Mouse (Mus musculus) testis, adult 2 months (tissue): ENCODE data around the gene Pnisr. TPM values are rescaled to one million over a fixed set of nuclear protein-coding genes. Genes with fewer than 3 reads are reported as not detected.

Experiments used
- H3K27ac ChIP-seq: fragments of 200-500 bp; 2 replicates; pipeline ENCODE4 v1.5.1; 2012; ENCODE audit warnings: low read depth, low read length; ENCODE audit not compliant: control insufficient read depth, insufficient read depth
- H3K27me3 ChIP-seq: fragments of 200-500 bp; 2 replicates; pipeline ENCODE4 v1.6.1; 2012; ENCODE audit warnings: mild to moderate bottlenecking, low read length, moderate library complexity; ENCODE audit not compliant: control insufficient read depth, insufficient read depth
- H3K36me3 ChIP-seq: fragments of 200-500 bp; 2 replicates; pipeline ENCODE4 v1.6.1; 2012; ENCODE audit warnings: mild to moderate bottlenecking, low read length; ENCODE audit not compliant: control insufficient read depth, insufficient read depth
- H3K4me1 ChIP-seq: fragments of 200-500 bp; 2 replicates; pipeline ENCODE4 v1.6.1; 2012; ENCODE audit warnings: low read length; ENCODE audit not compliant: control insufficient read depth, insufficient read depth
- H3K4me3 ChIP-seq: fragments of 200-500 bp; 2 replicates; pipeline ENCODE4 v1.5.1; 2012; ENCODE audit warnings: low read depth, mild to moderate bottlenecking, low read length, moderate library complexity, mixed read lengths; ENCODE audit not compliant: control insufficient read depth
- CTCF ChIP-seq: fragments of 200-500 bp; IDR thresholded peaks from 2 replicates; pipeline ENCODE4 v1.5.1; 2012; ENCODE audit warnings: low read depth, mild to moderate bottlenecking, inconsistent platforms, low read length, moderate library complexity; ENCODE audit not compliant: control insufficient read depth, insufficient read depth, insufficient replicate concordance
- POLR2A ChIP-seq: fragments of 200-500 bp; IDR thresholded peaks from 2 replicates; pipeline ENCODE4 v1.6.1; 2012; ENCODE audit warnings: low read depth, mild to moderate bottlenecking, inconsistent platforms, low read length, moderate library complexity; ENCODE audit not compliant: control insufficient read depth
- polyA plus RNA-seq: library from polyadenylated mRNA; depleted of rRNA; stranded (reverse); fragments of >200 nt; gene quantifications from 2 replicates; pipeline ENCODE4 v1.2.3, GENCODE M21; 2012

Pnisr gene
- polyA plus RNA-seq, 1 experiment: 40.6 TPM

DNA sequence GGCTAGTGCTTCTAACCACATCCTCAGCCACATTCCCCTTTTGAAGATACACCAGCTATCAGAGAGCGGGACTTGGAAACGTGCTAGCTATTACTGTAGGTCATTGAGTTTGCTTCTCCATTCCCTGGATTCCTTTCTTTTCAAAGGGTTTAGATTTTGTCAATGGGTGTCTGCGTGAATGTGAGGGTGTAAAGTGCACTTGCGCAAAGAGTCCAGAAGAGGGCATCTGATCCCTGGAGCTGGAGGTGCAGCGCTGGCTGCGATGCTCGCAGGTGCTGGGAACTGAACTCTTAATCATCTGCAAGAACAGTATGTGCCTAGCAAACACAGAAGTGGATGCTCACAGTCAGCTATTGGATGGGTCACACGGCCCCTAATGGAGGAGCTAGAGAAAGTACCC lies 14.5 kb upstream of the Pnisr start:
- Histone ChIP-seq H3K36me3 (no peaks in the 10 kb centered on the region; the same call in 1 of the 2 replicates), H3K4me1 (no peaks in the 10 kb centered on the region), H3K4me3 (no peak overlapping the region), H3K27ac (no peak overlapping the region), H3K27me3 (no peaks in the 10 kb centered on the region)
- TF ChIP-seq CTCF (peak; percentile 10; the same call in 1 of the 2 replicates), POLR2A (no peak)

DNA sequence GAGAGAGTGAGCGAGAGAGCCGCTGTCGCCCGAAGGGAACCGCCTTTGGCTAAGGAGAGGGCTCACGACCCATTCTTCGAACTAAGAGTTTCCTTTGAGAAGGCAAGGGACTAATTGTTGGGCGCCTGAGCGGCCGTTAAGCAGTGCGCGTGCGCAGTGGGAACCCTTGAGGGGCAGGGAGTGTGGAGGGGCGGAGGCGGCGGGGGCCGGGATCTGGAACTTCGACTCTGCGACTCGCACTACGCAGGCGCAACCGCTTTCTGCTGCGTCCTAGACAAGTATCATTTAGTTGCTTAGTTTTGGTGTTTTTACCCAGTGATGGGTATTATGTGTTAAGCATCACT lies 876 bp downstream of the Pnisr start:
- Histone ChIP-seq H3K27me3 (no peaks in the 10 kb centered on the region), H3K4me1 (peaks cover 3% of the 10 kb centered on the region; the same call in 1 of the 2 replicates), H3K4me3 (peak overlapping the region; percentile 97), H3K36me3 (peaks cover 2% of the 10 kb centered on the region; the same call in 1 of the 2 replicates), H3K27ac (peak overlapping the region; percentile 100)
- TF ChIP-seq POLR2A (peak; percentile 72; the same call in 1 of the 2 replicates), CTCF (no peak)

DNA sequence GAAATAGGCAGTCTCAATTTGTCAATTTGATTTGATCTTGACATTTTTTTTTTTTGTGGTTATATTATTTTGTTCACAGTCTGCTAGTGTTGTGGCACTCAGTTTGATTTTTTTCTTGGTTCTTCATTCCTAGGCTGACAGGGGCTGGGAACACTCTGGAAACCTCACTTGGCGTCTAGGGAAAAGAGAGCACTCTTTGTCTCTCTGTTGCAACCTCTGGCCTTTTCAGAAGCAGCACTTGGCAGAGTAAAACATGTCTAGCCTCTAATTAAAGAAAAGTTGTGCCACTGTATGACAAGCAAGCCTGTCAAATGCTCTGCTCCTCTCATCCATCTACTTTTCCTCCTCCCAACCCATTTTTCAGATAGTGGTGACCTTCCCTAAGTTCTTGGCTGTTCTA lies 10.1 kb downstream of the Pnisr start:
- peaks cover 5% of the 10 kb centered on the region for H3K36me3 ChIP-seq
- 0 out of 2 replicates have a peak, but pooled peaks cover 3% of the 10 kb centered on the region for H3K4me1 ChIP-seq
- H3K4me3 ChIP-seq: no peak overlapping the region
- no peaks in the 10 kb centered on the region for H3K27me3 ChIP-seq
- no peak overlapping the region for H3K27ac ChIP-seq
- no peak for TF ChIP-seq CTCF
- no peak for TF ChIP-seq POLR2A

DNA sequence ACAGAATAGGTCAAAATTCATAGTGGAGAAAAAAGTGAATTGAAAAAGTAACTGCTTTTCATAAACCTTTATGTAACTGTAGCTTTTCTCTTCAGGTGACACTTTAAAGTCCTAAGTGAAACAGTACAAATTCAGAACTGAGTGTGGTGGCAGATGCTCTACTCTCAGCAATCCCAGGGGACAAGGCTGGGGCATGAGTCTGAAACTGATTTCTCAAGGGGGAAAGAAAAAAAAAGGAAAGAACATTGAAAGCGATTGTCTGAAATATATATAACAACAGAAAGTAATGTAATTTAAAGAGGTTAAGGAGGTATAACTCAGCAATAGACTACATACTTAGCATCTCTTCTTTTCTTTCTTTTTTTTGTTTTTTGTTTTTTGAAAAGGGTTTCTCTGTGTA lies 17.8 kb downstream of the Pnisr start:
- no peak for TF ChIP-seq CTCF
- no peaks in the 10 kb centered on the region for H3K27me3 ChIP-seq
- no peak overlapping the region for H3K27ac ChIP-seq
- H3K4me3 ChIP-seq: no peak overlapping the region
- no peaks in the 10 kb centered on the region for H3K4me1 ChIP-seq
- peaks cover 3% of the 10 kb centered on the region for H3K36me3 ChIP-seq

DNA sequence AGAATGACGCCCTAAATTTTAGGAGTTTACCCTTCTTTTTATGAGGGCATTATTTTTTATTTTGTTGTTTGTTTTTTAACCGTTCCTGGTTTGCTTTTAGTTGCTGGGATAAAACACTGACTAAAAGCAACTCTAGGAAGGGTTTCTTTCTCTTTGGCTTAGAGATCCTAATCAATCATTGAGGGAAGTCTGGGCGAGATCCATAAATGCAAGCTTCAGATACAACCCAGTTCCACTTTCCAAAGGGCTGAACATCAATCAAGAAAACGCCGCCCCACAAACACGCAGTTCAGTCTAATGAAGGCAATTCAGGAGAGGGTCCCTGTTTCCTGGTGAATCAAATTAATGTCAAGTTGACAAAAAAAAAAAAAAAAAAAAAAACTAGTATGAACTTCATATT lies 31.4 kb downstream of the Pnisr start:
- Histone ChIP-seq H3K4me3 (no peak overlapping the region), H3K27ac (no peak overlapping the region), H3K36me3 (no peaks in the 10 kb centered on the region), H3K4me1 (no peaks in the 10 kb centered on the region; the same call in 1 of the 2 replicates), H3K27me3 (no peaks in the 10 kb centered on the region)
- TF ChIP-seq CTCF: no peak
- TF ChIP-seq POLR2A: no peak

DNA sequence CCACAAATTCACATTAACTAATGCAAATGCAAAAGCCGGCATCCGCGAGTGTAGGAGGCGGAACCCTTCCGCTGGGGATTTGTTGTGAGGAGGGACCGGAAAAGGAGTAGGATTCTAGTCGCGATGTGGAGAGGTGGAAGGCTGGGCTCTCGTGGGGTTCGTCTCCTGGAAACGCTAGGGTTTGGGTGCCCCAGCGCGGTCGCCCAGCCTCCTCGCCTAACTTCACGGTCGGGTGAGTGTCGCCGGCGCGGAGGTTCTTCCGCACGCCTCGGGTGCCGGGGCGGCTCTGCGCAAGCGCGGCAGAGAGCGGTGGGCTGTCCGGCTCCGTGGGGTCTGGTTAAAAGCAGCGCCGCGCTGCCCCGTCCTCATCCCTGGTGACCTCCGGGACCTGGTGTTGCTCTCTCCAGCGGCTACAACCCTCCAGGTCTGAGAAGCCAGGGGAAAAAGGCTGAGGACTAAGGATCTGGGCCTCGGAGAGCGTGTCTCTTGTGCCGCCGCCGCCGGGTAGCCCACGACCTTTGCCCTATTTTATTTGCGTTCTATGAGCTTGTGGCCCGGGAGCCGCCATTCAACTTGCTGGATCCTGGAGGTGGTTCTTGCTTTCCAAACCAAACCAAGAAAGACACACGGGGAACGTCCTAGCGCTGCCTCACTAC lies 32.3 kb downstream of the Pnisr start, which contains the start of gene Coq3:
Coq3 (plus strand) TSS at position 109 of the 656 bp plus-strand sequence.
- Histone ChIP-seq H3K4me1 (no peaks in the 10 kb centered on the region; the same call in 1 of the 2 replicates), H3K27ac (peak within 1 kb of the TSS; percentile 95), H3K27me3 (no peaks in the 10 kb centered on the region), H3K36me3 (no peaks in the 10 kb centered on the region), H3K4me3 (peak within 1 kb of the TSS; percentile 96)
- no peak for TF ChIP-seq CTCF
- peak; percentile 78 for TF ChIP-seq POLR2A

DNA sequence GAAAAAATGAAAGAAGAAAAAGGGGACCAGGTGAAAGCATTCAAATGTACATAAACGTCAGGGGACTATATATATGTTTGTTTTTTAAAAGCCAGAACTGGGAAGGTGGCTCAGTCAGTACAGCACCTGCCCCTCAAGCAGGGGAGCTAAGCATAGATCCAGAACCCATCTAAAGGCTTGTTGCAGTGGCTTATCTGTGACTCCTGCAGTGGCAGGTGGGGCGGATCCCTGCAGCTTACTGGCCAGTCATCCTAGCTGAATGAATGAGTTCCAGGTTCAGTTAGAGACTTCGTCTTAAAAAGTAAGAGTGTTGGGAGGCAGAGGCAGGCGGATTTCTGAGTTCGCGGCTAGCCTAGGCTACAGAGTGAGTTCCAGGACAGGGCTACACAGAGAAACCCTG lies 35.4 kb downstream of the Pnisr start:
- Histone ChIP-seq H3K27ac (no peak overlapping the region), H3K27me3 (no peaks in the 10 kb centered on the region), H3K4me3 (no peak overlapping the region), H3K4me1 (no peaks in the 10 kb centered on the region; the same call in 1 of the 2 replicates), H3K36me3 (no peaks in the 10 kb centered on the region)
- TF ChIP-seq POLR2A (no peak), CTCF (no peak)
